Comparison of ENCODE assay signal across 15 mouse cellular contexts in genomic region chr1:89626940-89627339, GRCm38 (mm10).
DNase-seq lines count a peak whose midpoint lies in the region; ATAC-seq and TF ChIP-seq lines count a peak whose summit lies in the region.
"Had no signal": no experiment of that assay in that cellular context is flagged by ENCODE, and none has a peak within 500 bp of the region (broad histone marks: within the 10 kb centered on the region; RNA-seq: fewer than 3 reads in every experiment).

No protein-coding gene starts in this region.

- 0 out of 2 replicates have a peak, but pooled peaks have one; percentile 7 for ATAC-seq in forebrain, postnatal 0 days
- ATAC-seq in forebrain, embryonic 11.5 days (replicated peaks; ENCODE audit: low FRiP score) = no peak
- no peak for ATAC-seq in hindbrain, embryonic 12.5 days (ENCODE audit: low FRiP score)
- no peak for ATAC-seq in hindbrain, postnatal 0 days
- ATAC-seq in midbrain, embryonic 12.5 days (ENCODE audit: low FRiP score, low read depth) = no peak
- no peak for ATAC-seq in liver, embryonic 11.5 days (replicated peaks; ENCODE audit: low FRiP score)

- no peaks in the 10 kb centered on the region for H3K9me3 ChIP-seq in forebrain, postnatal 0 days (ENCODE audit: low read length)
- H3K9me3 ChIP-seq in forebrain, embryonic 11.5 days (ENCODE audit: control insufficient read depth, low read length) = no peaks in the 10 kb centered on the region
- H3K9me3 ChIP-seq in hindbrain, embryonic 12.5 days (replicated peaks) = no peaks in the 10 kb centered on the region
- no peaks in the 10 kb centered on the region for H3K9me3 ChIP-seq in hindbrain, postnatal 0 days (ENCODE audit: low read length)
- no peaks in the 10 kb centered on the region for H3K9me3 ChIP-seq in midbrain, embryonic 12.5 days
- H3K9me3 ChIP-seq in liver, embryonic 11.5 days (ENCODE audit: control insufficient read depth, low read length) = no peaks in the 10 kb centered on the region
- H3K9me3 ChIP-seq: embryonic facial prominence, embryonic 15.5 days had no signal

- no peak overlapping the region for H3K4me3 ChIP-seq in forebrain, postnatal 0 days (ENCODE audit: low read depth, low read length)
- no peak overlapping the region for H3K4me3 ChIP-seq in forebrain, embryonic 11.5 days (ENCODE audit: low read depth, low read length)
- H3K4me3 ChIP-seq in hindbrain, embryonic 12.5 days = no peak overlapping the region
- H3K4me3 ChIP-seq in hindbrain, postnatal 0 days (ENCODE audit: low read length) = no peak overlapping the region
- H3K4me3 ChIP-seq in midbrain, embryonic 12.5 days = no peak overlapping the region
- H3K4me3 ChIP-seq in liver, embryonic 11.5 days (ENCODE audit: low read depth, low read length) = no peak overlapping the region
- H3K4me3 ChIP-seq: embryonic facial prominence, embryonic 15.5 days had no signal

- H3K4me1 ChIP-seq in forebrain, postnatal 0 days (ENCODE audit: insufficient read depth) = no peaks in the 10 kb centered on the region
- H3K4me1 ChIP-seq in forebrain, embryonic 11.5 days (replicated peaks; ENCODE audit: control insufficient read depth, insufficient read depth, low read length) = no peaks in the 10 kb centered on the region
- peaks cover 13% of the 10 kb centered on the region for H3K4me1 ChIP-seq in hindbrain, embryonic 12.5 days
- 0 out of 2 replicates have a peak, but pooled peaks cover 2% of the 10 kb centered on the region for H3K4me1 ChIP-seq in hindbrain, postnatal 0 days (ENCODE audit: insufficient read depth, low read length)
- peaks cover 6% of the 10 kb centered on the region; the same call in 1 of the 2 replicates for H3K4me1 ChIP-seq in midbrain, embryonic 12.5 days
- no peaks in the 10 kb centered on the region for H3K4me1 ChIP-seq in liver, embryonic 11.5 days (replicated peaks; ENCODE audit: control insufficient read depth, insufficient read depth, low read length)

- no peak for DNase-seq in forebrain, postnatal 0 days
- no peak for DNase-seq in forebrain, embryonic 11.5 days (ENCODE audit: low spot score)
- no peak for DNase-seq in hindbrain, postnatal 0 days (ENCODE audit: low spot score)
- DNase-seq in spleen, postnatal 10 days (ENCODE audit: low spot score in 2 of 2) = no peak
- DNase-seq in thymus, postnatal 36 days = no peak
- DNase-seq in liver, embryonic 11.5 days (ENCODE audit: low spot score) = no peak
- DNase-seq: gastrocnemius, postnatal 25 days; layer of hippocampus, adult 9-11 months; right cerebral cortex, postnatal 25 days; thymus, adult 18-20 months had no signal

- no peak overlapping the region for H3K4me2 ChIP-seq in forebrain, postnatal 0 days (ENCODE audit: low read depth)
- no peak overlapping the region for H3K4me2 ChIP-seq in forebrain, embryonic 11.5 days (ENCODE audit: low read depth, low read length, severe bottlenecking)
- no peak overlapping the region for H3K4me2 ChIP-seq in hindbrain, embryonic 12.5 days (replicated peaks)
- no peak overlapping the region for H3K4me2 ChIP-seq in hindbrain, postnatal 0 days (ENCODE audit: low read depth, low read length)
- H3K4me2 ChIP-seq in midbrain, embryonic 12.5 days (replicated peaks) = no peak overlapping the region
- no peak overlapping the region for H3K4me2 ChIP-seq in liver, embryonic 11.5 days
- H3K4me2 ChIP-seq: embryonic facial prominence, embryonic 15.5 days; heart, embryonic 11.5 days had no signal

- 67% methylated on average over 10 of the region's 10 CpGs for WGBS in forebrain, postnatal 0 days
- WGBS in forebrain, embryonic 11.5 days = 78% methylated on average over 10 of the region's 10 CpGs
- WGBS in hindbrain, embryonic 12.5 days = 59% methylated on average over 10 of the region's 10 CpGs
- 59% methylated on average over 10 of the region's 10 CpGs for WGBS in hindbrain, postnatal 0 days
- WGBS in midbrain, embryonic 12.5 days = 76% methylated on average over 10 of the region's 10 CpGs
- WGBS in liver, embryonic 11.5 days = 82% methylated on average over 10 of the region's 10 CpGs

- TF ChIP-seq CTCF in forebrain, postnatal 0 days (IDR thresholded peaks at IDR 0.05; ENCODE audit: low read depth) = no peak
- no peak for TF ChIP-seq CTCF in hindbrain, postnatal 0 days (IDR thresholded peaks at IDR 0.05; ENCODE audit: low read depth)

- H3K9ac ChIP-seq in forebrain, postnatal 0 days = no peak overlapping the region
- no peak overlapping the region for H3K9ac ChIP-seq in forebrain, embryonic 11.5 days (ENCODE audit: low read length)
- H3K9ac ChIP-seq in hindbrain, embryonic 12.5 days = peak overlapping the region; percentile 18; the same call in 1 of the 2 replicates
- 0 out of 2 replicates have a peak overlapping the region, but pooled peaks have one; percentile 13 for H3K9ac ChIP-seq in hindbrain, postnatal 0 days (replicated peaks; ENCODE audit: low read length)
- no peak overlapping the region for H3K9ac ChIP-seq in midbrain, embryonic 12.5 days (replicated peaks)
- no peak overlapping the region for H3K9ac ChIP-seq in liver, embryonic 11.5 days (ENCODE audit: low read depth, low read length)
- H3K9ac ChIP-seq: embryonic facial prominence, embryonic 15.5 days had no signal

- H3K27ac ChIP-seq in forebrain, postnatal 0 days (ENCODE audit: low read depth, low read length) = no peak overlapping the region
- no peak overlapping the region for H3K27ac ChIP-seq in forebrain, embryonic 11.5 days (ENCODE audit: low read depth, low read length)
- H3K27ac ChIP-seq in hindbrain, embryonic 12.5 days = peak overlapping the region; percentile 60; the same call in 1 of the 2 replicates
- H3K27ac ChIP-seq in hindbrain, postnatal 0 days = no peak overlapping the region
- peak overlapping the region; percentile 16 for H3K27ac ChIP-seq in midbrain, embryonic 12.5 days (replicated peaks)
- no peak overlapping the region for H3K27ac ChIP-seq in liver, embryonic 11.5 days (ENCODE audit: low read depth, low read length)
- H3K27ac ChIP-seq: embryonic facial prominence, embryonic 15.5 days had no signal

- peaks cover 17% of the 10 kb centered on the region; the same call in 1 of the 2 replicates for H3K36me3 ChIP-seq in forebrain, postnatal 0 days (ENCODE audit: insufficient read depth)
- no peaks in the 10 kb centered on the region for H3K36me3 ChIP-seq in forebrain, embryonic 11.5 days (ENCODE audit: control insufficient read depth, insufficient read depth, low read length)
- peaks cover 25% of the 10 kb centered on the region for H3K36me3 ChIP-seq in hindbrain, embryonic 12.5 days
- H3K36me3 ChIP-seq in hindbrain, postnatal 0 days (ENCODE audit: insufficient read depth, low read length) = no peaks in the 10 kb centered on the region; the same call in 1 of the 2 replicates
- peaks cover 25% of the 10 kb centered on the region for H3K36me3 ChIP-seq in midbrain, embryonic 12.5 days
- H3K36me3 ChIP-seq in liver, embryonic 11.5 days (ENCODE audit: control insufficient read depth, insufficient read depth, low read length) = no peaks in the 10 kb centered on the region; the same call in none of the 2 replicates
- H3K36me3 ChIP-seq: G1E had no signal

- H3K27me3 ChIP-seq in forebrain, postnatal 0 days (ENCODE audit: insufficient read depth, low read length) = no peaks in the 10 kb centered on the region
- no peaks in the 10 kb centered on the region for H3K27me3 ChIP-seq in forebrain, embryonic 11.5 days (ENCODE audit: control insufficient read depth, insufficient read depth, low read length)
- no peaks in the 10 kb centered on the region for H3K27me3 ChIP-seq in hindbrain, embryonic 12.5 days
- H3K27me3 ChIP-seq in hindbrain, postnatal 0 days (ENCODE audit: insufficient read depth, low read length) = no peaks in the 10 kb centered on the region
- no peaks in the 10 kb centered on the region for H3K27me3 ChIP-seq in midbrain, embryonic 12.5 days
- no peaks in the 10 kb centered on the region for H3K27me3 ChIP-seq in liver, embryonic 11.5 days (replicated peaks; ENCODE audit: control insufficient read depth, insufficient read depth, low read length)
- H3K27me3 ChIP-seq: embryonic facial prominence, embryonic 15.5 days had no signal

Comparison
In these comparisons a context has a peak if more than half of its experiments do, and no peak if none do; other contexts are left out.
1. H3K27ac ChIP-seq: peak in hindbrain, embryonic 12.5 days (single experiment) and midbrain, embryonic 12.5 days (single experiment); none in forebrain, postnatal 0 days (single experiment), forebrain, embryonic 11.5 days (single experiment), hindbrain, postnatal 0 days (single experiment) and liver, embryonic 11.5 days (single experiment).
2. H3K9ac ChIP-seq: peak in hindbrain, embryonic 12.5 days (single experiment) and hindbrain, postnatal 0 days (single experiment); none in forebrain, postnatal 0 days (single experiment), forebrain, embryonic 11.5 days (single experiment), midbrain, embryonic 12.5 days (single experiment) and liver, embryonic 11.5 days (single experiment).